Mouse (Mus musculus): ENCODE data around the gene Faf2.

- no peak for TF ChIP-seq CTCF (IDR thresholded peaks at IDR 0.05; ENCODE audit: low read depth)
- no peak for TF ChIP-seq EP300 (optimal IDR thresholded peaks at IDR 0.05)
Observed at GRCm38 (mm10) chr13:54589414-54589995, 32.1 kb upstream of the Faf2 start.
